Mouse (Mus musculus) spleen, postnatal 10 days (tissue): ENCODE results near the gene Slmap.
A peak's percentile ranks its signal among the peaks of the same experiment; 100 is the strongest.
"Not testable (repeated sequence)": the region's sequence is repeated elsewhere in the genome, so short reads cannot be mapped to it uniquely, and the experiment has no call there.

Experiments
- DNase-seq, 2 experiments: peaks; one replicate each; pipeline ENCODE4 v3.0.0; 2021 to 2022; ENCODE audit warnings: low spot score in 2 of 2

The Slmap gene

DNA sequence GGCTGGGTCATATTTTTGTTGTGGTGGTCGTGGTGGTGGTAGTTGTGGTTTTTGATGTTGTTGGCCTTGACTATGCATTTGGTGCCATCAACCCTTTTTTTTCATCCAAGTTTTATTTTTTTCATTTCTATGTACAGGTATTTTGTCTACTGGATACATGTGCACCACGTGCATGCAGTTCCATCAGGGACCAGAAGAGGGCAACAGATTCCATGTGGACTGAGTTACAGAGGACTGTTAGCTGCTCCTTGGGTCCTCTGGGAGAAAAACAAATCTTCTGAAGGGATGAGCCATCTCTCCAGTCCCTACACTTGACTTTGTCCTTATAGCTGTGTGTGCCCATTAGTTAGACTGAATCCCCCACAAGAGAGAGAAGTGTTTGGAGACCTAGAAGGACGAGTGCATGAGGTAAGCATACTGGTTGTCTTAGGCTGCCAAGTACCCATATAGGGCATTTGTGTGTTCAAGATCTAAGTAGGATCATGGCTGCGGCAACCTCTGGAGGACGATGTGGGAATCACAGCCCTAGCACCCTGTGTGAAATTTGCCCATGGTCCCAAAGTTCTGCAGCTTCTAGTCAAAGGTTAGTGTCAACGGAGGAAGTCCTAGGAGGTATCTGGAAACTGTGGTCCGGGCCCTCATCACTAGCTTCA lies 136.1 kb downstream of the Slmap start:
- DNase-seq, result no peak

DNA sequence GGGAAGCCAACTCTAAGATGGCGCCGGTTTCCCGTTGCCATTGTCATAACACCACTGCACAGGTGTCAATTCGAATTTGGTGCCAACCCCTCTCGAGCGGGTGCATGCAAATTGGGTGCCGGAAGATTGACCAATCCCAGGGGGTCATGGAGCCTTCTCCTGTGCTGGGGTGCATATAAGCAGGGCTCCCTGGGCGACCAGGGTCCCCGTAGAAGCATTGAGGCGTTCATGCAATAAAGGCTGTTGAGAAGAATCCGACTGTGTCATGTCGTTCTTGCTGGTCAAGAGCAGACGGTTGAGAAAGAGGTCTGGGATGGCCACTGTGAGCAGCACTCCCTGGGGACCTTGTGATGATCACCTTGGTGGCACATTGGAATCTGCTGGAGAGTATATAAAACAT lies 142.9 kb downstream of the Slmap start:
- no peak for DNase-seq

DNA sequence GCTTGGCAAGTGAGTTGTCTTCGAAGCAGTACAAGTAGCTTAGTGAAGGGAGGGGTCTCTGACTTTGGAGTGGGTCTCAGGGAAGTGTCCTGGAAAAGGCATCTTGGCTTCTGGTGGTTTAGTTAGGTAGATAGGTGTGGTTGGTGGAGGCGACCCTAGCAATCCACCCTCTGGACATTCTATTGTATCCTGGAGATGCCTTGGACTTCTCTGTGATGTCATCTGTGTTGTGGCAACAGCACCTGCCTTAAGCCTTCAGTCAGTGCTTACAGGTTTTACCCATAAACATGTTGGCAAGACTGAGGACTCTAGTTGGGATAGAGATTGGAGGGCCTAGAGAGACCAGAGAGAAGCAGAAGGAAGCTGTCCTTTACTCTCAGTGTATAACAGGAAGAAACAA lies 145.8 kb downstream of the Slmap start:
- DNase-seq, result not testable (repeated sequence)

DNA sequence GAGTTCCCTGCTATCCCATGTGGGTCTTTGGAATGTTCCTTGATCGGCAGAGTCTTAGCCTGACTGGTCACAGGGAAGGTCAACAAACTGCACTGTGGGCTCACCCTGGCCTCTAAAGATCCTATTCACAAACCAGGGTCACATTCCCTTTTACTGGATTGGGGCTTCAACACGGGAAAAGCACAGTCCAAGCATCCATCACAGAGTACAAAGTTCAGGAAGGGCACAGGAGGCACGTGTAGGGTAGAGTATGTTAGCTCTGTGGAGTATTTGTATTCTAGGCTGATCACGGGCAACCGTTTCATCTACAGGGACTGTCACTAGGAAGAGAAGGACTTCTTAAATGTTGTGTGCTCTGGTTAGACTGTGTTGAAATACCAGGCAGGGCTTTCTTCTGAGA lies 147.7 kb downstream of the Slmap start:
- not testable (repeated sequence) for DNase-seq

GRCm38 (mm10) chr14:26385659-26386058 lies 149.1 kb downstream of the Slmap start:
- DNase-seq, result not testable (repeated sequence)

- no peak for DNase-seq
Observed at GRCm38 (mm10) chr14:26379071-26379470, 155.7 kb downstream of the Slmap start.

DNA sequence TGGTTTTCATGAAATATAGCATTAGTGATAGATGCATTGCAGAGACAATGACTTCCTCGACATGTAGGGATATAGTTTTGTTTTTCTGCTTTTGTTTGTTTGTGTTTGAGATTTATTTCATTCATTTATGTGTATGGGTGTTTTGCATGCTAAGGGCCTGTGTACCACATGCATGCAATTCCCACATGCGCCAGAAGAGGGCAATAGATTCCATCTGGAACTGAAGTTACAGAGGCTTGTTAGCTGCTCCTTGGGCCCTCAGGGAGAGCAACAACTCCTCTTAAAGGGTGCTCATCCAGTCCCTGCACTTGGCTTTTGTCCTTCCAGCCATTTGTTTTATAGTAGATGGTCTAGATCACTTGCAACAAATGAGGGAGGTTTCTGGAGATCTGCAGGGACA lies 158.1 kb downstream of the Slmap start:
- DNase-seq, result peak; percentile 47 to 78
